Mouse (Mus musculus): Measurements from ENCODE around the gene Dscam. TPM values are rescaled to one million over a fixed set of nuclear protein-coding genes. Genes with fewer than 3 reads are reported as not detected.
A peak's percentile ranks its signal among the peaks of the same experiment; 100 is the strongest.

The Dscam gene
- polyA plus RNA-seq, 1 experiment = 0.13 TPM

- no peak overlapping the region for H3K9ac ChIP-seq (ENCODE audit: low read depth, poor library complexity, severe bottlenecking)
- no peaks in the 10 kb centered on the region for H3K27me3 ChIP-seq (ENCODE audit: control insufficient read depth, insufficient read depth, low read length, poor library complexity, severe bottlenecking)
- H3K36me3 ChIP-seq (ENCODE audit: control insufficient read depth, insufficient read depth, low read length, poor library complexity, severe bottlenecking) = no peaks in the 10 kb centered on the region
- TF ChIP-seq CTCF (IDR thresholded peaks at IDR 0.05; ENCODE audit: low read depth, low read length) (no peak), EP300 (IDR thresholded peaks at IDR 0.05; ENCODE audit: insufficient read depth, low read depth, low read length) (no peak), POLR2A (IDR thresholded peaks at IDR 0.05; ENCODE audit: insufficient read depth, low read length) (no peak)
- H3K4me3 ChIP-seq (ENCODE audit: low read depth, low read length) = no peak overlapping the region
- peaks cover 8% of the 10 kb centered on the region for H3K4me1 ChIP-seq (ENCODE audit: control insufficient read depth, insufficient read depth, low read length)
- no peak overlapping the region for H3K27ac ChIP-seq (ENCODE audit: insufficient read depth, low read length)
- H3K9me3 ChIP-seq (replicated peaks; ENCODE audit: control insufficient read depth, insufficient read depth, low read length, poor library complexity, severe bottlenecking) = no peaks in the 10 kb centered on the region
These were observed 412.2 kb downstream of the Dscam start for GRCm38 (mm10) chr16:96758381-96758780.

GRCm38 (mm10) chr16:96757588-96758313 is 412.8 kb downstream of the Dscam start:
- Histone ChIP-seq H3K4me1 (ENCODE audit: control insufficient read depth, insufficient read depth, low read length) (peaks cover 8% of the 10 kb centered on the region), H3K27ac (ENCODE audit: insufficient read depth, low read length) (no peak overlapping the region), H3K4me3 (ENCODE audit: low read depth, low read length) (no peak overlapping the region), H3K9ac (ENCODE audit: low read depth, poor library complexity, severe bottlenecking) (no peak overlapping the region), H3K9me3 (replicated peaks; ENCODE audit: control insufficient read depth, insufficient read depth, low read length, poor library complexity, severe bottlenecking) (no peaks in the 10 kb centered on the region), H3K36me3 (ENCODE audit: control insufficient read depth, insufficient read depth, low read length, poor library complexity, severe bottlenecking) (no peaks in the 10 kb centered on the region), H3K27me3 (ENCODE audit: control insufficient read depth, insufficient read depth, low read length, poor library complexity, severe bottlenecking) (no peaks in the 10 kb centered on the region)
- no peak for TF ChIP-seq POLR2A (IDR thresholded peaks at IDR 0.05; ENCODE audit: insufficient read depth, low read length)
- peak; percentile 63; the same call in 1 of the 2 replicates for TF ChIP-seq EP300 (IDR thresholded peaks at IDR 0.05; ENCODE audit: insufficient read depth, low read depth, low read length)
- TF ChIP-seq CTCF (IDR thresholded peaks at IDR 0.05; ENCODE audit: low read depth, low read length) = no peak

DNA sequence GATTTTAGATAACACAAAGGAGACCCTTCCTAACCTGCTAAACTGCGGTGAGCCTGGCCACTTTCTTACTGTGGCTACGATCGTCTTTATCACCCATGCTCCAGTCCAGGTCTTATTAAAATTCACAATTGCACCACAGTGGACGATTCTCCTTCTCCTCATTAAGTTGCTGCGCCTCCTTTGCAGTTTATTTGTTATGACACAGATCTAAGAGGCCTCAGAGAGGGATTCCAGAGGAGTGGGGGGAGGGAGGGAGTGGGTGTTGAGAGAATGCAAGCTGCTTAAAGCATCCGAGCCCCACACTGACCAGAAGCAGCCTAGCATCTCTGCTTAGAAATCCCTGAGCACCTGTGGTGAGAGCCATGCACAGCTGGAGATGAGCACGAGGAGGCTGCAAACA is 413.6 kb downstream of the Dscam start:
- no peaks in the 10 kb centered on the region for H3K36me3 ChIP-seq (ENCODE audit: control insufficient read depth, insufficient read depth, low read length, poor library complexity, severe bottlenecking)
- H3K27ac ChIP-seq (ENCODE audit: insufficient read depth, low read length) = no peak overlapping the region
- peaks cover 8% of the 10 kb centered on the region for H3K4me1 ChIP-seq (ENCODE audit: control insufficient read depth, insufficient read depth, low read length)
- no peaks in the 10 kb centered on the region for H3K9me3 ChIP-seq (replicated peaks; ENCODE audit: control insufficient read depth, insufficient read depth, low read length, poor library complexity, severe bottlenecking)
- H3K9ac ChIP-seq (ENCODE audit: low read depth, poor library complexity, severe bottlenecking) = no peak overlapping the region
- H3K4me3 ChIP-seq (ENCODE audit: low read depth, low read length) = no peak overlapping the region
- no peaks in the 10 kb centered on the region for H3K27me3 ChIP-seq (ENCODE audit: control insufficient read depth, insufficient read depth, low read length, poor library complexity, severe bottlenecking)
- TF ChIP-seq CTCF (IDR thresholded peaks at IDR 0.05; ENCODE audit: low read depth, low read length) = no peak
- no peak for TF ChIP-seq POLR2A (IDR thresholded peaks at IDR 0.05; ENCODE audit: insufficient read depth, low read length)
- TF ChIP-seq EP300 (IDR thresholded peaks at IDR 0.05; ENCODE audit: insufficient read depth, low read depth, low read length) = no peak

DNA sequence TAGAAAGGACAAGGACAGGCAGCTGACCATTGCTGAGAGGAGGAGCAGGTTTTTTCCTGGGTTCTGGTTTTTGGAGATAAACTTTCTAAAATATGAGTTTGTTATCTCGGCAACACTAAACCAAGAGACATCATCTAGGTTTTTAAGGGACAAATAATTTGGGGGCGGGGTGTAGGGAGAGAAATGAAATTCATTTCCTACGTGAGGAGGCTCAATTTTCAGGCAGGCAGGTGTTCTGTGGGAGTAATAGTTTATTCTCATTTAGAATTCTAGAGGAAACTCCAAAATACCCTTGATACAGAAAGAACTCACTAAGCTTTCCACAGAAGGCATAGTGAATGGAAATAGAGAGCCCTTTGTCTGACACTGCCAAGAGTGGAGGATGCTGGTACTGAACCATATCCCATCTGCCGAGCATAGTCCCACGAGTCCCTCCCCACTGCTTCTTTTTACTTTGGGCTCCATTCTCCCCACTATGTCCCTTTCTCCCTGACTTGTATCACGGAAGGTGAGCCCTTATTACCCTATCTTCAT is 415.5 kb downstream of the Dscam start:
- H3K9ac ChIP-seq (ENCODE audit: low read depth, poor library complexity, severe bottlenecking) = no peak overlapping the region
- H3K4me3 ChIP-seq (ENCODE audit: low read depth, low read length) = no peak overlapping the region
- H3K27me3 ChIP-seq (ENCODE audit: control insufficient read depth, insufficient read depth, low read length, poor library complexity, severe bottlenecking) = no peaks in the 10 kb centered on the region
- no peaks in the 10 kb centered on the region for H3K36me3 ChIP-seq (ENCODE audit: control insufficient read depth, insufficient read depth, low read length, poor library complexity, severe bottlenecking)
- TF ChIP-seq CTCF (IDR thresholded peaks at IDR 0.05; ENCODE audit: low read depth, low read length) (no peak), EP300 (IDR thresholded peaks at IDR 0.05; ENCODE audit: insufficient read depth, low read depth, low read length) (no peak), POLR2A (IDR thresholded peaks at IDR 0.05; ENCODE audit: insufficient read depth, low read length) (no peak)
- H3K9me3 ChIP-seq (replicated peaks; ENCODE audit: control insufficient read depth, insufficient read depth, low read length, poor library complexity, severe bottlenecking) = no peaks in the 10 kb centered on the region
- no peak overlapping the region for H3K27ac ChIP-seq (ENCODE audit: insufficient read depth, low read length)
- H3K4me1 ChIP-seq (ENCODE audit: control insufficient read depth, insufficient read depth, low read length) = peaks cover 8% of the 10 kb centered on the region

DNA sequence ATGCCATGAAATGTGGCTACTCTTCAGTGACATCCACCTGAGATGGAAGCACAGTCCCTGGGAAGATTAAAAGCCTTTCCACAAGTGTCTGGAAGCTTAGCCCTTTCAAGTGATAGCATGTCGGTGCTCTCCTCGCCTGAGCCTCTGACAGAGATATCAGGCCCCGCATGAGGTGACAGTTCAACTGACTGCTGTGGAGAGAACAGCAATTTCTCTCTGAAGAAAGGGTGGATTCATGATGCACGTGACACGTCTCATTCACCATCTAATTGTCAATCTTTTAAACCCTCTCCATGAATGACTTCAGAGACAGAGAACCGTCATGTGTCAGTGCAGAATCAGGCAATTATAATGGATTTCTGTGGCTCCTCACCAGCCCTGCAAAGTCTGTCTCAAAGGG is 416.2 kb downstream of the Dscam start:
- H3K4me1 ChIP-seq (ENCODE audit: control insufficient read depth, insufficient read depth, low read length) = peaks cover 8% of the 10 kb centered on the region
- no peaks in the 10 kb centered on the region for H3K36me3 ChIP-seq (ENCODE audit: control insufficient read depth, insufficient read depth, low read length, poor library complexity, severe bottlenecking)
- TF ChIP-seq EP300 (IDR thresholded peaks at IDR 0.05; ENCODE audit: insufficient read depth, low read depth, low read length) (no peak), CTCF (IDR thresholded peaks at IDR 0.05; ENCODE audit: low read depth, low read length) (no peak), POLR2A (IDR thresholded peaks at IDR 0.05; ENCODE audit: insufficient read depth, low read length) (no peak)
- no peak overlapping the region for H3K27ac ChIP-seq (ENCODE audit: insufficient read depth, low read length)
- H3K9me3 ChIP-seq (replicated peaks; ENCODE audit: control insufficient read depth, insufficient read depth, low read length, poor library complexity, severe bottlenecking) = no peaks in the 10 kb centered on the region
- H3K4me3 ChIP-seq (ENCODE audit: low read depth, low read length) = no peak overlapping the region
- H3K27me3 ChIP-seq (ENCODE audit: control insufficient read depth, insufficient read depth, low read length, poor library complexity, severe bottlenecking) = no peaks in the 10 kb centered on the region
- H3K9ac ChIP-seq (ENCODE audit: low read depth, poor library complexity, severe bottlenecking) = no peak overlapping the region

DNA sequence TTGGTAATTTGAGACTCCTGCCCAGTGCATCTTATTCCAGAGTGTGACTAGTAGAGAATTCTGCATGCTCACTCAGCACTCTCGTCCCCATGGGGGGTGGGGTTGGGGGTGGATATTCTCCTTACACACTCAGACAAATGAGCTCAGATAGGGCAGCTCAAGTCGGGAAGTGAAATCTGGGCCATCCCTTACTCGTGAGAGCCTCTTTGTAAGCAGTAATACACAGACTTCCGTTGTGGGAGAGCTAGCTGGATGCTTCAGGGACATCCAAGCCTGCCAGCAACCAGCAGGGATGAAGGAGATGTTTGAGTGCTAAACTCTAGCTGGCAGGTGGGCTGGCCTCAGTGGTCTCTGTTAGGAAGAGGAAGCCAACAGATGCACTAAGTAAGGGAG is 416.8 kb downstream of the Dscam start:
- no peak for TF ChIP-seq POLR2A (IDR thresholded peaks at IDR 0.05; ENCODE audit: insufficient read depth, low read length)
- no peak for TF ChIP-seq CTCF (IDR thresholded peaks at IDR 0.05; ENCODE audit: low read depth, low read length)
- TF ChIP-seq EP300 (IDR thresholded peaks at IDR 0.05; ENCODE audit: insufficient read depth, low read depth, low read length) = no peak

More for the DNA sequence above, 416.8 kb downstream of the Dscam start:
- Histone ChIP-seq H3K4me1 (ENCODE audit: control insufficient read depth, insufficient read depth, low read length) (peaks cover 6% of the 10 kb centered on the region), H3K36me3 (ENCODE audit: control insufficient read depth, insufficient read depth, low read length, poor library complexity, severe bottlenecking) (no peaks in the 10 kb centered on the region), H3K27me3 (ENCODE audit: control insufficient read depth, insufficient read depth, low read length, poor library complexity, severe bottlenecking) (no peaks in the 10 kb centered on the region), H3K27ac (ENCODE audit: insufficient read depth, low read length) (no peak overlapping the region), H3K9me3 (replicated peaks; ENCODE audit: control insufficient read depth, insufficient read depth, low read length, poor library complexity, severe bottlenecking) (no peaks in the 10 kb centered on the region), H3K4me3 (ENCODE audit: low read depth, low read length) (no peak overlapping the region), H3K9ac (ENCODE audit: low read depth, poor library complexity, severe bottlenecking) (no peak overlapping the region)
